Mouse (Mus musculus): ENCODE data around the gene Tmem107. TPM values are rescaled to one million over a fixed set of nuclear protein-coding genes. Genes with fewer than 3 reads are reported as not detected.

Gene Tmem107
- polyA plus RNA-seq, 1 experiment from 2014 or later: 56.9 TPM

DNA sequence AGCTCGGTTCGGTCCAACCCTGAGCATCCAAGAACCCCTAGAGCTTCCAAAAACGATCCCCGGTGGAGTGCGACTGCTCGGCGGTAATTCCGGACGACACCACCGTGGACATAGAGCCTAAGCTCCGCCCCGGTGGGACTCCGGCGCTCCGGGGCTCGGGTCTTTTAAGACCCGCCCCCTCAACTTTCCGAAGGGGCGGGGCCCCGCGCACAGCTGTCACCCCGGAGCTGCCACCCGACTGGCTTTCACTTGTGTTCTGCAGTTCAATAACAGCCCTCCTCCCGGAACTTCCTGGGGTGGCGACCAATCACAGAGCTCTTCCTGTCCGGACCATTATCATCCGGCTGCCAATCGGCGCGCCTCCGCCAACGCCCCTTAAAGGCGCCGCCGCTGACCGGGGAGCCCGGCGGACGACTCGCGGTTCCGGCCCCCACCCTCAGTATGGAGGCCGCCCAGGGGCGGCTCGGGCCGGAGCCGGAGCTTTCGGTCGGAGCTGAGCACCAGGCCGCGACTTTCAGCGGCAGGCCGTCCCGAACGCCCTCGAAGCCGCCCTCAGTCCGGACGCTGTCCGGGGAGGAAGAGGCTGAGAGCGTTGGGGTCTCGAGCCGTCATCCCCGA is 11.1 kb upstream of the Tmem107 start, which contains the start of gene Borcs6:
TSS of gene Borcs6 (plus strand) at position 361 of the 618 bp plus-strand sequence.
- ATAC-seq: peak; percentile 86

DNA sequence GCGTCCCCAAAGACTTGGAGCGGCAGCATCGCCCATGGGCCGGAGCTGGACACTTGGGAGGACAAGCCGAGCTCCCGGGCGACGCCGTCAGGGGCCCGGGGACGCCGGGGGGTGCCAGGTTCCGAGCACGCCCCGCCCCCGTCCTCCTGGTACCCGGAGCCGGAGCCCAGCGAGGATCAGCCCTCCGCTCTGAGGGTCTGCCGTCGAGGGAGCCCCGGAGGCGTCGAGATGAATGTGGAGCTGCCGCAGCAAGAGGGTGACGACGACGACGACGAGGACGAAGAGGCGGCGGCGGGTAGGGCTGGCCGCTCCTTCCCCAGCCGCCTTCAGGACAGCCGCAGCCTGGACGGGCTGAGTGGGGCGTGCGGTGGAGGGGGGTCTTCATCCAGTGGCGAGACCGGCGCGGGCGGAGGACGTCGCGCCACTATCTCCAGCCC is 10.6 kb upstream of the Tmem107 start:
- in situ Hi-C loops (cut with MboI; ENCODE audit: low pct_unique_long_range_greater_than_20kb): loop anchor here (10.0 kb wide), 1 partner anchor 185 kb away; no protein-coding TSS in a partner anchor
- no peaks in the 10 kb centered on the region for H3K27me3 ChIP-seq
- no peak for TF ChIP-seq CTCF (IDR thresholded peaks at IDR 0.05)
- ATAC-seq (no peak), DNase-seq (ENCODE audit: low read depth, low spot score) (no peak)
- POLR2A ChIA-PET: interaction anchor here (0.7 to 2.3 kb wide), 8 partner anchors 9 to 64 kb away, joined by 3 to 13 read pairs (median 5); partner anchors contain the start of gene Aurkb
- CTCF ChIA-PET: interaction anchor here (1.1 to 1.8 kb wide), 5 partner anchors 9 to 63 kb away, joined by 4 to 5 read pairs (median 4); partner anchors contain the start of gene 9130213A22Rik

More for the DNA sequence above, 11.1 kb upstream of the Tmem107 start, which contains the start of gene Borcs6:
- CTCF ChIA-PET: interaction anchor here (0.9 to 1.8 kb wide), 5 partner anchors 9 to 54 kb away, joined by 3 to 5 read pairs (median 4); no protein-coding TSS in a partner anchor
- DNase-seq (ENCODE audit: low read depth, low spot score): no peak
- POLR2A ChIA-PET: interaction anchor here (0.7 to 2.3 kb wide), 8 partner anchors 9 to 65 kb away, joined by 3 to 13 read pairs (median 5); partner anchors contain the start of gene Aurkb
- in situ Hi-C loops (cut with MboI; ENCODE audit: low pct_unique_long_range_greater_than_20kb): no loop called here
- TF ChIP-seq CTCF (IDR thresholded peaks at IDR 0.05): no peak
- no peaks in the 10 kb centered on the region for H3K27me3 ChIP-seq

DNA sequence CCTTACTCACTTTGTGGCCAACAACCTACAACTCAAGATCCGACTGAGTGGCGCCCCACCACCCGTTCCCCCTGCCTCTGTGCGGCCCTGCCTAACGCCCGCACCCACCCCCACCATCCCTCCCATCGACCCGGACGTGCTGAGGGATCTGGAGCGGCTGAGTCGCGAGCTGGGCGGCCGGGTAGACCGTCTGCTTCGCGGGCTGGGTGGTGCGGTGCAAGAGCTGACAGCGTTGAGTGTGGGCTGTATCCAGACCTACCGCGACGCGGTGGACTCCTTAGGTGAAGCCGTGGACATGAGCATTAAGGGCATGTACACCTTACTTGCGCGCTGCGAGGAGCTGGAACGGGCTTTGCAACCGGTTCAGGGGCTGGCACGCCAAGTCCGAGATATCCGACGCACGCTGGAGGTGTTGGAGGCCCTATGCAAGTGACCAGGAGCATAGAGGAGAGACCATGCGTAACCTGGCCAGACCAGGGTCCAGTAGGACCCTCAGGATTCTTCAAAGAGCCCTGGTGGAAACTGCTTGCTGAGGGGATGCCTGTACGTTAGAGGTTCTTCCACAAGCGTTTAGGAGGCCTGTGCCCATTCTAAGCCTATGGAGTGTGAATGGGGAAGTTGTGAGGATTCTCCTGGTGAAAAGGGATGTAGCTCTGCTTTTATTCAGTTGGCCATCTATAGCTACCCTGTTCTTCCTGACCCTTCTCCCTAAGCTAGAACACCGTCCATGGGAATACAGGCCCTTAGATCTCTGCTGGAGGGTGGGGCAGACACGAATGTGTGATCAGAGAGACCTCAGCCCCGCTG is 10.0 kb upstream of the Tmem107 start:
- no peak for DNase-seq (ENCODE audit: low read depth, low spot score)
- no peak for TF ChIP-seq CTCF (IDR thresholded peaks at IDR 0.05)
- ChIA-PET CTCF (interaction anchor here (0.7 to 1.8 kb wide), 7 partner anchors 20 to 62 kb away, joined by 3 to 5 read pairs (median 4); partner anchors contain the start of gene 9130213A22Rik), POLR2A (interaction anchor here (1.2 to 2.3 kb wide), 6 partner anchors 10 to 37 kb away, joined by 3 to 13 read pairs (median 5); no protein-coding TSS in a partner anchor)
- no peak for ATAC-seq
- in situ Hi-C loops (cut with MboI; ENCODE audit: low pct_unique_long_range_greater_than_20kb): loop anchor here (10.0 kb wide), 1 partner anchor 184 kb away; no protein-coding TSS in a partner anchor
- no peaks in the 10 kb centered on the region for H3K27me3 ChIP-seq

DNA sequence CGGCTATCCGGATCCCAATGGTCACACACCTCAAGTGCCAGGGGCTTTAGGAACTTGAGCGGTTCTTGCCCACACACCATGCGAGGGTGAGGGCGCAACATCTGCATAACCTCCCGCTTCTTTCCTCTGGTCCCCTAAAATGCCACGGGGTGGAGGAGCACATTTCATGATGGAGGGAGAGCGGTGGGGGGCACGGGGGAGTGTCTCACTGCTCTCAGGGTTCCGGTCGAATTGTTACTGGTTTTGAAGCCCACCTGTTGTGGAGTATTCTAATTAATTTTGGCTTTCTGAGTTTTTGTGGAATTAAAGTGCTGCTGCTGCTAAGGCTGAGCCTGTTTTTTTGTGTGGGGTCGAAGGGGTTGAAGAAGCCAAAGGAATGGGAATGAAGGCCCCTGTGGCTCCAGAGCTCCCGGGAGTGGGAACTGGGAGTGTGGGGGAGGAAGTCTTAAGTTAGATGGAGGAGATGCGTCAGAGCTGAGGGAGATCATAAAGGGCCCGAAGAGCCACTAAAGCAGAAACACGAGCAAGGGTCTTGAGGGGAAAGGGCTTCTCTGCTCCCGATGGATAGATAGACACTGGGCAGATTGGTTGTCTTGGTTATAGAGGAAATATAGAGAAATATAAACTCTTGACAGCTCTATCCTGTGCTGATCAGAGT is 9.2 kb upstream of the Tmem107 start:
- POLR2A ChIA-PET: interaction anchor here (0.8 kb wide), 1 partner anchor 11 kb away, joined by 4 read pairs; no protein-coding TSS in a partner anchor
- no peak for DNase-seq (ENCODE audit: low read depth, low spot score)

DNA sequence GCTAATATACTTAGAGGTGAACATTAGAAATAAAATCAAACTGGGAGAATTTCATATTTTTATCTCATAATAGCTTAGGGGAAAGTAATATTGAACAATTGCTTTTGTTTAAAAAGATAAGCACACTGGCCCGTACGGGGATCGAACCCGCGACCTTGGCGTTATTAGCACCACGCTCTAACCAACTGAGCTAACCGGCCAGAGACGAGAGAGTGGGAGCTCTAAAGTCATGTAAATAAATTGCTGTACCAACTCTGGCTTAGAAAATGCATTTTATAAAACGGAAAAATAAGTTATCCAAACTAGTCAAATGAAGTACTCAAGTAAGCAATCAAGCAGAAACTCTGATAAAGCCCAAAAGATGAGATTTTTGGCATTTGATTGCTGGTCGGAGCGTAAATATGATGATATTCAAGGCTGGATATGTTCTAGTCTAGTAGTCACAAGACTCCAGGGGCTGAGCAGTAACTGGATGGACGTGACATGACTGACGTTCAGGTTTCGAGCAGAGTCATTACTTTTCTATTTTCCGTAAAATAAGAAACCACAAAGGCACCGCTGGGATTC is 8.3 kb upstream of the Tmem107 start:
- POLR2A ChIA-PET: interaction anchor here (0.7 to 2.9 kb wide), 3 partner anchors 12 to 60 kb away, joined by 3 to 20 read pairs (median 4); partner anchors contain the start of gene 9130213A22Rik

More for the DNA sequence above, 9.2 kb upstream of the Tmem107 start:
- no peak for ATAC-seq
- H3K27me3 ChIP-seq: no peaks in the 10 kb centered on the region
- CTCF ChIA-PET: interaction anchor here (0.7 to 6.7 kb wide), 7 partner anchors 17 to 62 kb away, joined by 3 to 78 read pairs (median 4); partner anchors contain the start of genes 9130213A22Rik, Aloxe3 and Hes7
- in situ Hi-C loops (cut with MboI; ENCODE audit: low pct_unique_long_range_greater_than_20kb): loop anchor here (10.0 kb wide), 1 partner anchor 183 kb away; no protein-coding TSS in a partner anchor
- no peak for TF ChIP-seq CTCF (IDR thresholded peaks at IDR 0.05)

DNA sequence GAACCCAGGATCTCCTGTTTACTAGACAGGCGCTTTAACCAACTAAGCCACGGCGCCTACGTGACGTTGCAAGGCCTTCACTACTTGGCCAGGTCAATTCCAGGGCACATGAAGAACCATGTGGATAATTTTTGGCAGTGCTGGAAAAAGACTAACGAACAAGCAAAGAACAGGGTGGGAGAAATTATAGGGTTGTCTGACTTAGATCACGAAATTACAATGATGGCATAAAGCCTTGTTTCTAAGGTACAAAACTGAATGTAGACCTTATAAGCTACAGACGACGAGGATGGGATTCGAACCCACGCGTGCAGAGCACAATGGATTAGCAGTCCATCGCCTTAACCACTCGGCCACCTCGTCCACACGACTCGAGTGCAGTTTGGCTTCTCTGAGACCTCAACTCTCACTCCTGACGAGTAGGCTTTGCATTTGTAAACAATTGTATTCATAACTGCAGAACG is 7.8 kb upstream of the Tmem107 start:
- ChIA-PET CTCF (interaction anchor here (1.3 to 6.7 kb wide), 6 partner anchors 19 to 60 kb away, joined by 3 to 78 read pairs (median 7); partner anchors contain the start of genes 9130213A22Rik, Aloxe3 and Hes7), POLR2A (interaction anchor here (0.8 to 2.9 kb wide), 3 partner anchors 31 to 60 kb away, joined by 3 to 20 read pairs (median 7); partner anchors contain the start of gene 9130213A22Rik)
- H3K27me3 ChIP-seq: no peaks in the 10 kb centered on the region
- in situ Hi-C loops (cut with MboI; ENCODE audit: low pct_unique_long_range_greater_than_20kb): loop anchor here (10.0 kb wide), 1 partner anchor 182 kb away; no protein-coding TSS in a partner anchor
- ATAC-seq (no peak), DNase-seq (ENCODE audit: low read depth, low spot score) (no peak)
- TF ChIP-seq CTCF (IDR thresholded peaks at IDR 0.05): no peak

More for the DNA sequence above, 8.3 kb upstream of the Tmem107 start:
- no peaks in the 10 kb centered on the region for H3K27me3 ChIP-seq
- no peak for TF ChIP-seq CTCF (IDR thresholded peaks at IDR 0.05)
- no peak for DNase-seq (ENCODE audit: low read depth, low spot score)
- in situ Hi-C loops (cut with MboI; ENCODE audit: low pct_unique_long_range_greater_than_20kb): loop anchor here (10.0 kb wide), 1 partner anchor 183 kb away; no protein-coding TSS in a partner anchor
- ATAC-seq: no peak
- CTCF ChIA-PET: interaction anchor here (1.5 to 6.7 kb wide), 3 partner anchors 18 to 61 kb away, joined by 4 to 78 read pairs (median 4); partner anchors contain the start of genes 9130213A22Rik, Aloxe3 and Hes7

DNA sequence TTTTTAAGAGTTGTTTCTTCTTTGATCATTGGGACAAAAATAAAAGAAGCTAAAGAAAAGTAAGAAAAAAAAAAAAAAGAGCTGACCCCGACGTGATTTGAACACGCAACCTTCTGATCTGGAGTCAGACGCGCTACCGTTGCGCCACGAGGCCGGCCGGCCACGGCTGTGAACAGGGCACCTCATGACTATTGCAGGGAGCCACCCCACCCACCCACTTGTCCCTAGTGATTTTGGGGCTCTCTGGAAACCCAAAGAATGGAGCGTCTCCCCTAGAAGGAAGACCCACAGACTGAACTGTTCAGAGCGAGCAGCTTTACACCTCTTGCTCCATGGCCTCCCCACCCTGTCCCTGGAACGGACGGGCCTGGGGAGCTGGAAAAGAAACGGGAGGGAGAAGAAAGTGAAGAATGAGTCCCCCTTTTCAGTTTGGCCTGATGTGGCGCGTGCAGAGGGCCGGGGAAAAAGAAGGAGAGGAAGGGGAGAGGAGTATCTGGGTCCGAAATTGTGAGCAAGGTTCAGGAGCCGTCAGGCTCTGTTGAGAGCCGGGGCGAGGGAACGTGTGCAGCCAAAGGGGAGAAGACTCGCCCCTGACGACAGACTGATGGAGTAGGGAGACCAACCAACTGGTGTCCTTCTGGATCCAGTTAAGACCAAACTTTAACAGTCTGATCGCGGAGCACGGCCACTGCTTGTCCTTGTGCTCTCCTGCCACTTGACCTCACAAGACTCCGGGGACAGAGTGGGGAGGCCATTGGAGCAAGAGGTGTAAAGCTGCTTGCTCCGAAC is 7.0 kb upstream of the Tmem107 start:
- no peaks in the 10 kb centered on the region for H3K27me3 ChIP-seq
- in situ Hi-C loops (cut with MboI; ENCODE audit: low pct_unique_long_range_greater_than_20kb): loop anchor here (10.0 kb wide), 1 partner anchor 181 kb away; no protein-coding TSS in a partner anchor
- TF ChIP-seq CTCF (IDR thresholded peaks at IDR 0.05): no peak
- ATAC-seq (no peak), DNase-seq (ENCODE audit: low read depth, low spot score) (no peak)
- ChIA-PET POLR2A (interaction anchor here (0.6 to 2.9 kb wide), 5 partner anchors 31 to 346 kb away, joined by 3 to 20 read pairs (median 6); partner anchors contain the start of gene 9130213A22Rik), CTCF (interaction anchor here (0.7 to 6.7 kb wide), 9 partner anchors 19 to 59 kb away, joined by 3 to 78 read pairs (median 6); partner anchors contain the start of genes 9130213A22Rik, Aloxe3, Hes7 and Per1)
